Mouse (Mus musculus): ENCODE measurements at regions not wholly inside any gene's neighbourhood (a gene's known extent, or its start where the extent isn't known, plus 50 kb on each side); places are given as distances from the start of the nearest gene placed in this dataset.

DNA sequence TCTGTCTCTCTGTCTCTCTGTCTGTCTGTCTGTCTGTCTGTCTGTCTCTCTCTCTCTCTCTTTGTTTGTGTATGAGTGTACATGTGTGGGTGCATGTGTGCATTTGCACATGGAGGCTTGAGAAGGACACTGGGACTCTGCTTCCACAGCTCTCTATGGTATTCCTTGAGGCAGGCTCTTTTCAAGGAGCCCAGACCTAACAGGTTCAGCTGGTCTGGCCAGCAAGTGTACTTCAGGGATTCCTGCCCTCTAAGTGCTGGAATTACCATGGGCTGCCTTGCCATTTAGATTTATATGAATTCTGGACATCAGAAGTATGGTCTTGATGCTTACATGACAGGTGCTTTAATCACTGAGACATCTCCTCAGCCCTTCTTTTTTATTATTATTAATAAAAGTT, 274.4 kb downstream of the Tmem38b start:
- H3K9me3 ChIP-seq, result no peaks in the 10 kb centered on the region
- no peaks in the 10 kb centered on the region for H3K36me3 ChIP-seq
- H3K9ac ChIP-seq, result no peak overlapping the region
- H3K27ac ChIP-seq, result no peak overlapping the region
- no peak overlapping the region for H3K4me2 ChIP-seq (replicated peaks)
- no peaks in the 10 kb centered on the region for H3K27me3 ChIP-seq
- no peak overlapping the region for H3K4me3 ChIP-seq
- no peak for ATAC-seq (ENCODE audit: insufficient number of reproducible peaks, insufficient read depth, low FRiP score, low TSS enrichment)
- 0 out of 2 replicates have a peak, but pooled peaks cover 6% of the 10 kb centered on the region for H3K4me1 ChIP-seq

DNA sequence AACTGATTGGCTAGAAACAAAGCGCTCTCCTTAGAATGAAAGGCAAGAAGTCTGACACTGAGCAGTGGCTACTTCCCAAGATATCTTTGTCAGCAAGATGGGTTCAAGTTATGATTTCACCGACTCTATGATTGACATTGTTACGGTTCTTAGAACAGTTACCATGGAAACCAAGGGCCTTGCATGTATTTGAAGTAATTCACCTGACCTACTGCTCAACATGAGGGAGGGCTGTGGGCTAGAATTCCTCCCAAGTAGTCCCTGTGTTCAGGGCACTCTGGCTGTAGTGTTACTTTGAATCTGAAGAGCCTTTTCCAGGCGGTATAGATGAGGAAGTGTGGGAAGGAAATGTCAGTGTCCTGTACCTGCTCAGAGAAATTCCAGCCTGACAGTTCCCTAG, 281.1 kb downstream of the Tmem38b start:
- H3K9ac ChIP-seq, result no peak overlapping the region
- no peak for ATAC-seq (ENCODE audit: insufficient number of reproducible peaks, insufficient read depth, low FRiP score, low TSS enrichment)
- H3K4me2 ChIP-seq (replicated peaks), result no peak overlapping the region
- H3K36me3 ChIP-seq, result no peaks in the 10 kb centered on the region
- no peaks in the 10 kb centered on the region for H3K9me3 ChIP-seq
- H3K27me3 ChIP-seq, result no peaks in the 10 kb centered on the region
- H3K4me1 ChIP-seq, result 0 out of 2 replicates have a peak, but pooled peaks cover 4% of the 10 kb centered on the region
- no peak overlapping the region for H3K4me3 ChIP-seq
- H3K27ac ChIP-seq, result no peak overlapping the region
- 76% methylated on average over 4 of the region's 4 CpGs for WGBS

DNA sequence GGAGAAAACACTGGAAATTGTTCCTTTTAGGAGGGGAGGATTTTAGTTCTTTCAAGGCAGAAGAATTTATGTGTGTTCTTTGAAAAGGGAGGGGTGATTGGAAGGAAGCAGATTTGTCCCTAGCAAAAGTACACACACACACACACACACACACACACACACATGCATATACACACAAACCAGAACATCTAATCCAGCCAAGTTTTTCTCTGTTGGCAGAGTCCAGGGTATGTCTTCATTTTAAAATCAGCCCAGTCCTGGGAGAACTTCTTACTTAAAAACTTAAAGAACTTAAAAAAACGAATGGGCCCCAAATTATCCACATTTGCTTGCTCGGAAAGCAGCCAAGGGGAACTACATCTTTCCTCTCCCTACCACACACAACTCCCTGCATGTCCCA, 290.5 kb downstream of the Tmem38b start:
- Histone ChIP-seq H3K9me3 (no peaks in the 10 kb centered on the region), H3K9ac (no peak overlapping the region), H3K27ac (no peak overlapping the region), H3K4me1 (peaks cover 3% of the 10 kb centered on the region; the same call in 1 of the 2 replicates), H3K36me3 (no peaks in the 10 kb centered on the region), H3K27me3 (no peaks in the 10 kb centered on the region), H3K4me3 (no peak overlapping the region), H3K4me2 (replicated peaks) (no peak overlapping the region)
- 73% methylated on average over 2 of the region's 2 CpGs for WGBS
- ATAC-seq (ENCODE audit: insufficient number of reproducible peaks, insufficient read depth, low FRiP score, low TSS enrichment), result no peak

DNA sequence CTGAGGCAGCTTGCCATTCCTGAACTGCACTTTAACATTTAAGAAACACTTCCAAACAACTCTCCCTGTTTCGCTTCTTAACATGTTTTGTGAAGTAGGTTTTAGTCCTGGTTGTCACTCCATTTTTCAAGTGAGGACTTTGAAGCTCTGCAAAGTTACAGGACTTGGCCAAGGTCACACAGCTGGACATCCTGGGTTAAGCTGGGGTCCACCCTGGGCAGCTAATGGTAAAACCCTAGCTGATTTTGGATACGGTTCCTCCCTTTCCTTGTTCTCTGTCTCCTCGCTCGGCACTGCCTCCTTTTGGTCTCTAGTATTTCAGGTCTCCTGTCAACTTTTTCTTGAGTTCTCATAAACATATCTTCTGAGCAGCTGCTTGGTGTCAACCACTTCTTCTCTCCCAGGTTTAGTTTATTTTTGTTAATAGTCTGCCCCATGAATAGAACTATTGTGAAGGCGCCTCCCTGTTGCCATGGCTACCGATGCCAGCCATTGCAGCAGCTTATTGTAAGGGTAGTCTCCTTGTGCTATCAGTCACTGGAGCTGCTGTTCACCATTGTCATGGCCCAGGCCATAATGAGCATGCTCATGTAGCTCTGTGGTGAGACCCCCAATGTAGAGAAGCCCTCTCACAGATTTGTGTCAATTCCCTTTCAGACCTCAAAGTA, 292.5 kb downstream of the Tmem38b start:
- 74% methylated on average over 6 of the region's 6 CpGs for WGBS
- no peaks in the 10 kb centered on the region for H3K36me3 ChIP-seq
- H3K27me3 ChIP-seq, result no peaks in the 10 kb centered on the region
- H3K27ac ChIP-seq, result no peak overlapping the region
- ATAC-seq (ENCODE audit: insufficient number of reproducible peaks, insufficient read depth, low FRiP score, low TSS enrichment), result no peak
- H3K4me2 ChIP-seq (replicated peaks), result no peak overlapping the region
- no peak overlapping the region for H3K9ac ChIP-seq
- H3K4me1 ChIP-seq, result peaks cover 3% of the 10 kb centered on the region; the same call in 1 of the 2 replicates
- no peaks in the 10 kb centered on the region for H3K9me3 ChIP-seq
- H3K4me3 ChIP-seq, result no peak overlapping the region

DNA sequence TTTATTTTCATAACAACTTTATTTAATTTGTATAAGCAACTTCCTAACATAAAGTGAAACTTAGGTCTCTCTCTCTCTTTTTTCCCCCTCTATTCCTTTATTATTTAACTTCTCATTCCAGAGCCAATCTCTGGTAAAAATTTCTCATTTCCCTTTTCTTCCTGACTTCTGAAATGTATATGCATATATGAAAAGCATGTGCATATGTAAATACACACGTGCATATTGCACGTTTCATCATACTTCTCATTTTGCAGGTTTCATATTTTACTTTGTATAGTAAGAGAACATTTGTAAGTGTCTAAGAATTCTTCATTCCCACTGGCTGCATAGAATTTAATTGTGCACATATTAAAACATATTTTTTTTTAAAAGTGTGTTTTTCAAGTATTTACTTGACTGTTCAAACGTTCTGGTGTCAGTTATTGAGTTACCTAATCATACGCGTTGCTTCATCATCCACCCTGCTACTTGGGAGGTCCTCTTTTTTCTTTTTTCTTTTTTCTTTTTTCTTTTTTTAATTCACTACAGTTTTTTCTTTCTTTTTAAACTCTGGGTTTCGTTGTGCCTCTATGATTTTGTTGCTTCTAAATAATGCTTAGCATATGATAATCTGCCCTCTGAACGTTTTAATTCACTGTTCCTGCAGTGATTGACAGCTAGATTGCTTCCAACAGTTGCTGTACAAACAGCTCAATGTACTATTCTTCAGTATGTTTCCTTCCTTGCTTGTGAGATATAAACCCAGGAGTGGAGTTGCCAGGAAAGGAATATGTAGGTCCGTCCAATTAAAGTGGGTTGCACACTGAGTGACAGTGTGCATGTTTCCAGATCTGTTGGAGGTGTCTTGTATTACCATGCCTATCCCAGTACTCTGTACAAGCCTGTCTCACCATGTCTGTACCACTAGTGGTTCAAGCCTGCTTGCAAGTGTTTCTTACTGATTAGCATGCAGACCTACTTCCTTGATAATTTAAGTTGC, 303.2 kb downstream of the Tmem38b start:
- WGBS, result 33% methylated on average over 8 of the region's 8 CpGs
- ATAC-seq (ENCODE audit: insufficient number of reproducible peaks, insufficient read depth, low FRiP score, low TSS enrichment), result no peak
- H3K4me3 ChIP-seq, result no peak overlapping the region
- no peak overlapping the region for H3K9ac ChIP-seq
- H3K36me3 ChIP-seq, result no peaks in the 10 kb centered on the region
- H3K9me3 ChIP-seq, result no peaks in the 10 kb centered on the region
- no peak overlapping the region for H3K4me2 ChIP-seq (replicated peaks)
- peaks cover 3% of the 10 kb centered on the region; the same call in 1 of the 2 replicates for H3K4me1 ChIP-seq
- H3K27me3 ChIP-seq, result no peaks in the 10 kb centered on the region
- H3K27ac ChIP-seq, result no peak overlapping the region

DNA sequence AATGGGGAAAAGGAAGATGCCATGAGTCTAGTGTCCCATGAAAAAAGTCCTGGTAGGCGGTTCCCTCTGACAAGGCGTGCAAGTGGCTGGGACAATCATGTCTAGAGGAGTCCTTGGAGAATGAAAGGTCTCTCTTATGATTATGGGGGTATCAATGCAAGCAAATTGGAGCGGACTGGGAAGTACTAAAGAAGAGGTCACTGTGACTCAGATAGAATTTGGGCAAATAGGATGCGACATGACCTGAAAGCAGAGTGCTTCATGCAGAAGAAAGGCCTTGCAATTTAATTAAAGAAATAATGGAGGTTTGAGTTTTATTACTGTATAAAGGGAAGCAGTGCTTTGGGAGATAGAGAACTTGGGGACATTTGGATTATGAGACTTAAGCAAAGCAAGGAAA, 330.3 kb downstream of the Tmem38b start:
- no peaks in the 10 kb centered on the region for H3K27me3 ChIP-seq
- WGBS, result 92% methylated on average over 4 of the region's 4 CpGs
- no peaks in the 10 kb centered on the region for H3K4me1 ChIP-seq
- H3K4me3 ChIP-seq, result no peak overlapping the region
- no peak overlapping the region for H3K9ac ChIP-seq
- no peaks in the 10 kb centered on the region for H3K9me3 ChIP-seq
- ATAC-seq (ENCODE audit: insufficient number of reproducible peaks, insufficient read depth, low FRiP score, low TSS enrichment), result no peak
- no peak overlapping the region for H3K27ac ChIP-seq
- no peaks in the 10 kb centered on the region for H3K36me3 ChIP-seq
- no peak overlapping the region for H3K4me2 ChIP-seq (replicated peaks)

DNA sequence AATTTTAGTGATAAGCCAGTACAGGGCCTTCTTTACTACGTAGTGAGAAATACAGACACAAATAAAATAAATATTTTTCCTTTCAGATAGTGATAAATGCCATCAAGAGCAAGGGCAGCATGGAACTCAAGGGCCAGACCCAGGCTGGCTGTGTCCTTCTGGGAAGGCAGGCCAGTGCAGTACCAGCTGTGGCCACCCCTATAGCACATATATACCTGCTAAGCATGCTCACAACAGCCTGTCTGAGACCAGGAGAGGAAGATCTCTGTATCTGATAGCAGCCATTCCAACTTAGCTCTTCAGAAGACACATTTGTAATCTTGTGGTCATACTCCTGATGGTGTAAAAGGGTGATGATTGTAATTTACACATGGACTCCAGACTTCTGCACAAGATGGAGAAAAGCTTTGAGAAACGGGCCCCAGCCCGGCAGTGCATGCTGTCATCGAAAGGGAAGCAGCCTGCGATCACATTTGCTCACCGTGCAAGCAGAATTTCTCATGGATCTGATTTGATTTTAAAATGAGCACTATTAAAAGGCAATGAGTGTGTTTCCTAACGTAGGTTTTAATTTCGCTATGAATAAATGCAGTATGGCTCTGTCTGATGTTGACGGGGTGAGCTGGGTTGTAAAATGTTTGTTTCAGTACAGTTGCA, 335.6 kb downstream of the Tmem38b start:
- Histone ChIP-seq H3K9ac (no peak overlapping the region), H3K9me3 (no peaks in the 10 kb centered on the region), H3K4me3 (no peak overlapping the region), H3K27ac (no peak overlapping the region), H3K4me1 (no peaks in the 10 kb centered on the region), H3K4me2 (replicated peaks) (no peak overlapping the region), H3K27me3 (no peaks in the 10 kb centered on the region), H3K36me3 (no peaks in the 10 kb centered on the region)
- ATAC-seq (ENCODE audit: insufficient number of reproducible peaks, insufficient read depth, low FRiP score, low TSS enrichment), result no peak
- WGBS, result 80% methylated on average over 9 of the region's 9 CpGs

DNA sequence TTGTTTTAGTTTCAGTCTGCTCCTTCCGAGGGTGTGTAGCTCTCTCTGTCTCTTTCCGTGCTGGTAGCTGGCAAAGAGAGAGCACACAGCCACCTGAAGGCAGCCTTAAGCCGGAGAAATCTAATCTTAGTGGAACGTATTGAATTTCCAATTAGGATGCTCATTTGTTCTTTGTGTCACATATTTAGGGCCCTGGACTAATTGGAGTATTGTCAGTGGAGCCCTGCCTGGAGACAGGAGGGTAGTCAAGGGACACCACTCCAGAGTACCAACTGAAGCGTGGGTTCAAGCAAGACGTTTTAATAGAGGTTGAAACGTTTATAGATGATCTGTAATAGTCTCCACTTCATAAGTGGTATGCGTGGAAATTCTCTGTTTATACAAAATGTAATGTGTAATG, 336.5 kb downstream of the Tmem38b start:
- H3K4me2 ChIP-seq (replicated peaks), result no peak overlapping the region
- WGBS, result 63% methylated on average over 8 of the region's 8 CpGs

DNA sequence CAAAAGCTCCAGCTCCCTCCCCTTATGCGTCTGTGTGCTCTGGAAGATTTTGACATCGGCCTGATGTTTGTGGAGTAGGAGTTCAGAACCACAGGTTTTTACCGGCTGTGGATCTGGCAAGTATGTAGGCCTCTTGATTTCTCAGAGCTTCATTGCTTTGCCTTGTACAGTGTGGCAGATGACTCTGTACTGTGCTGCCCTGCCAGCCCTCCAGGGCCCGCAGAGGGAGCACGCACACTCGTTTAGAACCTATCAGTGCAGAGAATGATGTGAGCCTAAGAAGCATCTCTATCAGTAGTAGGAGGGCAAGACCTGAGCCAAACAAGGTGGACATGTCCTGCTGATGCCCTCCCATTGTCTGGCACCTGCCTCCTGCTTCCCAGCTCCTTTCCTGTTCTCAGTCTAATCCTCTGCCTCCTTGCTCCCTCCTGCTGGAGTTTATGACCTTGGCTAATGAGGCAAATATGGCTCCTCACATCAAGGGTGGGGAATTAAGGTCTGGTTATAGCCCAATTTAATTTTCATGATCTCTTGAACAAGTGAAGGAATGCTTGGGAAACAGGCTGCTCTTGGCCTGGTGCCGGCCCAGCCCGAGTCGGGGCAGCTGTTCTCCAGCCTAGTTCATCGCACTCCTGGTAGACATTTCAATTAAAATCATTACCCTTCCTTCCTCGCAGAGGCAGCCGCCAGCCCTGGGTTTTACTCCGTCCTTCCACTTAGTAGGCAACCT, 344.5 kb downstream of the Tmem38b start:
- no peaks in the 10 kb centered on the region for H3K9me3 ChIP-seq
- H3K9ac ChIP-seq, result no peak overlapping the region
- H3K4me1 ChIP-seq, result no peaks in the 10 kb centered on the region
- no peaks in the 10 kb centered on the region for H3K27me3 ChIP-seq
- no peak overlapping the region for H3K4me3 ChIP-seq
- no peaks in the 10 kb centered on the region for H3K36me3 ChIP-seq
- H3K4me2 ChIP-seq (replicated peaks), result no peak overlapping the region
- no peak overlapping the region for H3K27ac ChIP-seq
- 84% methylated on average over 13 of the region's 13 CpGs for WGBS
- ATAC-seq (ENCODE audit: insufficient number of reproducible peaks, insufficient read depth, low FRiP score, low TSS enrichment), result no peak

More for the DNA sequence above, 336.5 kb downstream of the Tmem38b start:
- no peak overlapping the region for H3K27ac ChIP-seq
- no peak for ATAC-seq (ENCODE audit: insufficient number of reproducible peaks, insufficient read depth, low FRiP score, low TSS enrichment)
- no peaks in the 10 kb centered on the region for H3K4me1 ChIP-seq
- H3K4me3 ChIP-seq, result no peak overlapping the region
- no peak overlapping the region for H3K9ac ChIP-seq
- no peaks in the 10 kb centered on the region for H3K9me3 ChIP-seq
- no peaks in the 10 kb centered on the region for H3K27me3 ChIP-seq
- H3K36me3 ChIP-seq, result no peaks in the 10 kb centered on the region

DNA sequence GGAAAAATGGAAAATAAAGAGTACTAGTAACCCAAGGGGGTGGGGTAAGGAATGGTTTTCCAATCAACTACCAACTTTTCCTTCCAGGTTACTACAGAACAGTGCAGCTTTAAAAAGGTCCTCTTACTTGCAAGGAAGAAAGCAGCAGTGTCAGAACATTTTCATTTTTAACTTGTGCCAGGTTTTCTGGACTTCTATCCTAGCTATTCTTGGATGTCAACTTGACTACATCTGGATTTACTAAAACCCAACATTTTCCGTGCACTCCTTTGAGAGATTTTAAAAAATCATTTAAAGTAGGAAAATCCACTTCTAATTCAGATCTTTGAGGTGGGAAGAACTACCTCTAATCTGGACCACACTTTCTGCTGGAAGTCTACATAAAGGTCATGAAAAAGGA, 358.4 kb downstream of the Tmem38b start:
- no peak overlapping the region for H3K9ac ChIP-seq
- 67% methylated on average over 1 of the region's 1 CpGs for WGBS
- H3K9me3 ChIP-seq, result no peaks in the 10 kb centered on the region
- H3K27me3 ChIP-seq, result no peaks in the 10 kb centered on the region
- no peak overlapping the region for H3K4me3 ChIP-seq
- no peak overlapping the region for H3K4me2 ChIP-seq (replicated peaks)
- no peaks in the 10 kb centered on the region for H3K36me3 ChIP-seq
- no peak overlapping the region for H3K27ac ChIP-seq
- no peak for ATAC-seq (ENCODE audit: insufficient number of reproducible peaks, insufficient read depth, low FRiP score, low TSS enrichment)
- no peaks in the 10 kb centered on the region for H3K4me1 ChIP-seq

DNA sequence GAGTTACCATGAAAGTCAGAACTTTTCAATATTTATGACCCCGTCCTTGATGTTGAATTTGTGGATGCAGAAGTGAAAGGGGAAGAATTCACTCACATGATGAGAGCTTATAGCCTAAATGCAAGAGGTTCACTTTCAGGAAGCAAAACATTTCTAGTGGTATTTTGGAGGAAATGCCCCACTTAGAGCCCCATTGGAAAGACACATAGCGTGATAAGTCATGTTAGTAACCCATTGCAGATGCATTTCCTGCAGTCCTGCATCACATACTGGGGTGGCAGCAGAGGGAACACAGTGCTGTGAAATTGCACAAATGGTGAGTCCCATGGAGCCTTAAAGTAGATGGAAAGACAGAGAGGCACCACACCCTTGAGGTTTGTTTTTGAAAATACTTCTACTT, 369.9 kb downstream of the Tmem38b start:
- no peak overlapping the region for H3K9ac ChIP-seq
- 89% methylated on average over 2 of the region's 2 CpGs for WGBS
- ATAC-seq (ENCODE audit: insufficient number of reproducible peaks, insufficient read depth, low FRiP score, low TSS enrichment), result no peak
- H3K4me1 ChIP-seq, result no peaks in the 10 kb centered on the region
- no peaks in the 10 kb centered on the region for H3K9me3 ChIP-seq
- H3K27ac ChIP-seq, result no peak overlapping the region
- no peak overlapping the region for H3K4me3 ChIP-seq
- no peaks in the 10 kb centered on the region for H3K36me3 ChIP-seq
- no peaks in the 10 kb centered on the region for H3K27me3 ChIP-seq
- H3K4me2 ChIP-seq (replicated peaks), result no peak overlapping the region
